In genomic region chr1:139340178-139340859, GRCm38 (mm10) we compare ENCODE assay signal across 8 mouse cellular contexts. TPM values are rescaled to one million over a fixed set of nuclear protein-coding genes. Genes with fewer than 3 reads are reported as not detected.
DNase-seq lines count a peak whose midpoint lies in the region; ATAC-seq and TF ChIP-seq lines count a peak whose summit lies in the region.

No protein-coding gene starts in this region.

- no peak for DNase-seq in kidney, postnatal 10 days
- no peak for DNase-seq in Patski (ENCODE audit: low read depth, low spot score)
- DNase-seq in naive thymus-derived CD4-positive, alpha-beta T cell, adult 2 months (ENCODE audit: low read depth) = peak; percentile 2
- no peak for DNase-seq in spleen, adult 18-20 months
- no peak for DNase-seq in lung, postnatal 25 days (ENCODE audit: low spot score)
- DNase-seq in natural killer cell, adult 2 months (ENCODE audit: low spot score in 2 of 2) = no peak

- TF ChIP-seq CTCF in Patski (IDR thresholded peaks at IDR 0.05) = peak; percentile 24

- in situ Hi-C loops in Patski (cut with MboI; ENCODE audit: low pct_unique_long_range_greater_than_20kb) = no loop called here

- WGBS in kidney, embryonic 16.5 days = 5% methylated on average over 1 of the region's 2 CpGs
- 4% methylated on average over 1 of the region's 2 CpGs for WGBS in forebrain, embryonic 16.5 days

- no peaks in the 10 kb centered on the region for H3K4me1 ChIP-seq in kidney, embryonic 16.5 days (ENCODE audit: insufficient read depth, low read length)
- H3K4me1 ChIP-seq in forebrain, embryonic 16.5 days (replicated peaks; ENCODE audit: control insufficient read depth, insufficient read depth, low read length) = 0 out of 2 replicates have a peak, but pooled peaks cover 2% of the 10 kb centered on the region

- H3K9ac ChIP-seq in kidney, embryonic 16.5 days (replicated peaks; ENCODE audit: low read length) = no peak overlapping the region
- no peak overlapping the region for H3K9ac ChIP-seq in forebrain, embryonic 16.5 days (replicated peaks; ENCODE audit: low read depth, low read length)

- H3K27me3 ChIP-seq in kidney, embryonic 16.5 days (ENCODE audit: insufficient read depth, low read length) = no peaks in the 10 kb centered on the region
- H3K27me3 ChIP-seq in Patski = peaks cover 9% of the 10 kb centered on the region
- H3K27me3 ChIP-seq in forebrain, embryonic 16.5 days (replicated peaks; ENCODE audit: control insufficient read depth, insufficient read depth, low read length) = no peaks in the 10 kb centered on the region

- H3K4me3 ChIP-seq in kidney, embryonic 16.5 days (ENCODE audit: low read length) = no peak overlapping the region
- H3K4me3 ChIP-seq in forebrain, embryonic 16.5 days (replicated peaks; ENCODE audit: low read length) = no peak overlapping the region

- H3K4me2 ChIP-seq in kidney, embryonic 16.5 days (replicated peaks; ENCODE audit: low read depth, low read length) = no peak overlapping the region
- no peak overlapping the region for H3K4me2 ChIP-seq in forebrain, embryonic 16.5 days (ENCODE audit: low read length)

- H3K9me3 ChIP-seq in kidney, embryonic 16.5 days (ENCODE audit: low read length) = no peaks in the 10 kb centered on the region
- no peaks in the 10 kb centered on the region for H3K9me3 ChIP-seq in forebrain, embryonic 16.5 days (ENCODE audit: control insufficient read depth, low read length)

- CTCF ChIA-PET in Patski (lab: Charles Lee) = interaction anchor here (0.7 to 2.2 kb wide), 4 partner anchors 12 to 26 kb away, joined by 3 to 10 read pairs (median 4); no protein-coding TSS in a partner anchor

- no peak overlapping the region for H3K27ac ChIP-seq in kidney, embryonic 16.5 days (ENCODE audit: low read length)
- no peak overlapping the region for H3K27ac ChIP-seq in forebrain, embryonic 16.5 days (ENCODE audit: low read length)

- POLR2A ChIA-PET in Patski (lab: Charles Lee) = no interaction called here

- no peaks in the 10 kb centered on the region for H3K36me3 ChIP-seq in kidney, embryonic 16.5 days (ENCODE audit: insufficient read depth, low read length)
- no peaks in the 10 kb centered on the region for H3K36me3 ChIP-seq in forebrain, embryonic 16.5 days (ENCODE audit: control insufficient read depth, insufficient read depth)

- ATAC-seq in kidney, embryonic 16.5 days (ENCODE audit: low FRiP score, low TSS enrichment) = peak; percentile 70; the same call in 1 of the 2 replicates
- no peak for ATAC-seq in Patski
- ATAC-seq in forebrain, embryonic 16.5 days = peak; percentile 75

RNA-seq across cellular contexts. Expression of gene Crb1, which starts 36.6 kb away (rescaled TPM):
- polyA plus RNA-seq in kidney, embryonic 16.5 days (2015; fragmentation: Nextera tagmentation; extraction: Ambion mirVana) = 0.20 and 0.24 TPM in 2 replicates
- polyA plus RNA-seq in Patski (2021) = 0.06 TPM
- 0.71 and 1.1 TPM in 2 replicates for polyA plus RNA-seq in forebrain, embryonic 16.5 days (2015; fragmentation: Nextera tagmentation; extraction: Ambion mirVana)
